Mouse (Mus musculus): ENCODE measurements at regions not wholly inside any gene's neighbourhood (a gene's known extent, or its start where the extent isn't known, plus 50 kb on each side); places are given as distances from the start of the nearest gene placed in this dataset.

- no peak for DNase-seq (ENCODE audit: extremely low read depth, low read depth)
These were observed 53.7 kb upstream of the Dcbld2 start for GRCm38 (mm10) chr16:58354551-58354950.
